Mouse (Mus musculus) layer of hippocampus, postnatal 14 days (tissue): ENCODE data around the gene Kcnn1. TPM values are rescaled to one million over a fixed set of nuclear protein-coding genes. Genes with fewer than 3 reads are reported as not detected.
"Not testable (repeated sequence)": the region's sequence is repeated elsewhere in the genome, so short reads cannot be mapped to it uniquely, and the experiment has no call there.

Source experiments
- DNase-seq, 2 experiments: peaks; one replicate each; pipeline ENCODE4 v3.0.0; 2021 to 2022; ENCODE audit warnings: low spot score in 2 of 2, mixed read lengths in 1 of 2
- total RNA-seq, 2 experiments: library from RNA; stranded (reverse); gene quantifications; 2 replicates each; pipeline ENCODE4 v1.2.3; 2021

Kcnn1 gene
- total RNA-seq, 2 experiments from 2014 or later = 22.0 to 22.8 TPM

- no peak for DNase-seq
Observed at GRCm38 (mm10) chr8:70843214-70843773, 19.8 kb downstream of the Kcnn1 start.

- DNase-seq = no peak
Observed at GRCm38 (mm10) chr8:70842484-70842883, 20.6 kb downstream of the Kcnn1 start.

GRCm38 (mm10) chr8:70841147-70842072 lies 21.6 kb downstream of the Kcnn1 start:
- DNase-seq = peak; percentile 92

- no peak for DNase-seq
Observed at GRCm38 (mm10) chr8:70840590-70840989, 22.5 kb downstream of the Kcnn1 start.

- peak; percentile 97 to 100 for DNase-seq
Observed at GRCm38 (mm10) chr8:70839408-70840351, 23.4 kb downstream of the Kcnn1 start, which contains the start of gene Arrdc2. Gene Arrdc2 (minus strand): TSS chr8:70839720.

- no peak for DNase-seq
Observed at GRCm38 (mm10) chr8:70838654-70839407, 24.2 kb downstream of the Kcnn1 start.

GRCm38 (mm10) chr8:70836666-70837065 lies 26.4 kb downstream of the Kcnn1 start:
- DNase-seq = peak in 1 of 2 experiments; percentile 58

GRCm38 (mm10) chr8:70834071-70834470 lies 29.0 kb downstream of the Kcnn1 start:
- no peak for DNase-seq

GRCm38 (mm10) chr8:70833520-70833919 lies 29.5 kb downstream of the Kcnn1 start:
- peak in 1 of 2 experiments; percentile 62 for DNase-seq

- DNase-seq = no peak
Observed at GRCm38 (mm10) chr8:70833018-70833482, 30.0 kb downstream of the Kcnn1 start.

- no peak for DNase-seq
Observed at GRCm38 (mm10) chr8:70832371-70832770, 30.7 kb downstream of the Kcnn1 start.

GRCm38 (mm10) chr8:70831517-70831916 lies 31.5 kb downstream of the Kcnn1 start:
- DNase-seq = no peak

- no peak for DNase-seq
Observed at GRCm38 (mm10) chr8:70827796-70828195, 35.3 kb downstream of the Kcnn1 start.

- no peak for DNase-seq
Observed at GRCm38 (mm10) chr8:70827010-70827409, 36.0 kb downstream of the Kcnn1 start.

GRCm38 (mm10) chr8:70825816-70826215 lies 37.2 kb downstream of the Kcnn1 start:
- DNase-seq = no peak

- no peak for DNase-seq
Observed at GRCm38 (mm10) chr8:70823802-70824201, 39.3 kb downstream of the Kcnn1 start.

GRCm38 (mm10) chr8:70822594-70822993 lies 40.5 kb downstream of the Kcnn1 start:
- not testable (repeated sequence) for DNase-seq

- no peak for DNase-seq
Observed at GRCm38 (mm10) chr8:70821992-70822391, 41.1 kb downstream of the Kcnn1 start.

- DNase-seq = no peak
Observed at GRCm38 (mm10) chr8:70821399-70821962, 41.6 kb downstream of the Kcnn1 start.
